Mouse (Mus musculus): ENCODE results near the gene Naa15. TPM values are rescaled to one million over a fixed set of nuclear protein-coding genes. Genes with fewer than 3 reads are reported as not detected.

Naa15 gene
- polyA plus RNA-seq, 1 experiment from 2014 or later, result 59.8 TPM

- Histone ChIP-seq H3K9ac (no peak overlapping the region), H3K27me3 (no peaks in the 10 kb centered on the region), H3K4me2 (no peak overlapping the region), H3K9me3 (replicated peaks) (no peaks in the 10 kb centered on the region), H3K36me3 (ENCODE audit: poor library complexity, severe bottlenecking) (0 out of 2 replicates have a peak, but pooled peaks cover 4% of the 10 kb centered on the region), H3K4me1 (peaks cover 25% of the 10 kb centered on the region), H3K27ac (no peak overlapping the region), H3K4me3 (no peak overlapping the region)
- no peak for ATAC-seq
Measured at GRCm38 (mm10) chr3:51481059-51481458, 66.1 kb downstream of the Naa15 start.

GRCm38 (mm10) chr3:51481881-51482280, 66.9 kb downstream of the Naa15 start:
- Histone ChIP-seq H3K27me3 (no peaks in the 10 kb centered on the region), H3K9ac (no peak overlapping the region), H3K36me3 (ENCODE audit: poor library complexity, severe bottlenecking) (no peaks in the 10 kb centered on the region), H3K27ac (no peak overlapping the region), H3K4me2 (no peak overlapping the region), H3K4me3 (no peak overlapping the region), H3K4me1 (peaks cover 30% of the 10 kb centered on the region), H3K9me3 (replicated peaks) (no peaks in the 10 kb centered on the region)
- no peak for ATAC-seq
- 43% methylated on average over 3 of the region's 3 CpGs for WGBS

GRCm38 (mm10) chr3:51482781-51483180, 67.8 kb downstream of the Naa15 start:
- Histone ChIP-seq H3K27me3 (no peaks in the 10 kb centered on the region), H3K4me3 (peak overlapping the region; percentile 76; the same call in 1 of the 2 replicates), H3K36me3 (ENCODE audit: poor library complexity, severe bottlenecking) (no peaks in the 10 kb centered on the region), H3K27ac (no peak overlapping the region), H3K4me2 (peak overlapping the region; percentile 83), H3K9me3 (replicated peaks) (no peaks in the 10 kb centered on the region), H3K4me1 (peaks cover 30% of the 10 kb centered on the region), H3K9ac (peak overlapping the region; percentile 89; the same call in 1 of the 2 replicates)
- no peak for ATAC-seq
- WGBS, result 80% methylated on average over 3 of the region's 3 CpGs

GRCm38 (mm10) chr3:51483741-51484359, 68.9 kb downstream of the Naa15 start, which contains the start of gene Rab33b:
Gene Rab33b (plus strand): TSS chr3:51483920.
- Histone ChIP-seq H3K9me3 (replicated peaks) (no peaks in the 10 kb centered on the region), H3K36me3 (ENCODE audit: poor library complexity, severe bottlenecking) (no peaks in the 10 kb centered on the region), H3K4me3 (peak within 1 kb of the TSS; percentile 76), H3K27me3 (no peaks in the 10 kb centered on the region), H3K4me1 (peaks cover 30% of the 10 kb centered on the region), H3K4me2 (peak within 1 kb of the TSS; percentile 83), H3K9ac (peak within 1 kb of the TSS; percentile 89), H3K27ac (peak within 1 kb of the TSS; percentile 93)
- under 1% methylated on average over 64 of the region's 70 CpGs for WGBS
- ATAC-seq, result peak; percentile 95

- H3K4me2 ChIP-seq, result peak overlapping the region; percentile 83
- no peaks in the 10 kb centered on the region for H3K9me3 ChIP-seq (replicated peaks)
- peak; percentile 37 for ATAC-seq
- under 1% methylated on average over 33 of the region's 33 CpGs for WGBS
- no peaks in the 10 kb centered on the region for H3K27me3 ChIP-seq
- H3K4me3 ChIP-seq, result peak overlapping the region; percentile 76
- no peaks in the 10 kb centered on the region for H3K36me3 ChIP-seq (ENCODE audit: poor library complexity, severe bottlenecking)
- peak overlapping the region; percentile 93 for H3K27ac ChIP-seq
- H3K4me1 ChIP-seq, result peaks cover 30% of the 10 kb centered on the region
- H3K9ac ChIP-seq, result peak overlapping the region; percentile 89
Measured at GRCm38 (mm10) chr3:51484370-51484769, 69.4 kb downstream of the Naa15 start.

GRCm38 (mm10) chr3:51485347-51485746, 70.4 kb downstream of the Naa15 start:
- Histone ChIP-seq H3K4me3 (peak overlapping the region; percentile 76), H3K9ac (peak overlapping the region; percentile 89; the same call in 1 of the 2 replicates), H3K27me3 (no peaks in the 10 kb centered on the region), H3K4me2 (peak overlapping the region; percentile 83), H3K4me1 (peaks cover 35% of the 10 kb centered on the region), H3K36me3 (ENCODE audit: poor library complexity, severe bottlenecking) (no peaks in the 10 kb centered on the region), H3K9me3 (replicated peaks) (no peaks in the 10 kb centered on the region), H3K27ac (no peak overlapping the region)
- no peak for ATAC-seq
- 81% methylated on average over 4 of the region's 4 CpGs for WGBS

GRCm38 (mm10) chr3:51486491-51487195, 71.7 kb downstream of the Naa15 start:
- WGBS, result 83% methylated on average over 4 of the region's 4 CpGs
- Histone ChIP-seq H3K9me3 (replicated peaks) (no peaks in the 10 kb centered on the region), H3K9ac (no peak overlapping the region), H3K36me3 (ENCODE audit: poor library complexity, severe bottlenecking) (no peaks in the 10 kb centered on the region), H3K4me1 (peaks cover 38% of the 10 kb centered on the region), H3K27ac (no peak overlapping the region), H3K4me3 (no peak overlapping the region), H3K27me3 (no peaks in the 10 kb centered on the region), H3K4me2 (no peak overlapping the region)
- ATAC-seq, result no peak

- 63% methylated on average over 7 of the region's 7 CpGs for WGBS
Measured at GRCm38 (mm10) chr3:51490088-51490753, 75.3 kb downstream of the Naa15 start.

GRCm38 (mm10) chr3:51493272-51493838, 78.4 kb downstream of the Naa15 start:
- peaks cover 8% of the 10 kb centered on the region for H3K4me1 ChIP-seq
- no peak overlapping the region for H3K27ac ChIP-seq
- no peak overlapping the region for H3K9ac ChIP-seq
- WGBS, result 94% methylated on average over 13 of the region's 13 CpGs
- no peak overlapping the region for H3K4me2 ChIP-seq
- no peak for ATAC-seq
- H3K9me3 ChIP-seq (replicated peaks), result no peaks in the 10 kb centered on the region
- H3K36me3 ChIP-seq (ENCODE audit: poor library complexity, severe bottlenecking), result peaks cover 19% of the 10 kb centered on the region
- H3K27me3 ChIP-seq, result no peaks in the 10 kb centered on the region
- no peak overlapping the region for H3K4me3 ChIP-seq

More at GRCm38 (mm10) chr3:51490088-51490753, 75.3 kb downstream of the Naa15 start:
- H3K9ac ChIP-seq, result no peak overlapping the region
- no peaks in the 10 kb centered on the region for H3K27me3 ChIP-seq
- no peaks in the 10 kb centered on the region for H3K9me3 ChIP-seq (replicated peaks)
- H3K36me3 ChIP-seq (ENCODE audit: poor library complexity, severe bottlenecking), result peaks cover 16% of the 10 kb centered on the region
- peaks cover 21% of the 10 kb centered on the region for H3K4me1 ChIP-seq
- no peak for ATAC-seq
- no peak overlapping the region for H3K4me3 ChIP-seq
- no peak overlapping the region for H3K27ac ChIP-seq
- H3K4me2 ChIP-seq, result no peak overlapping the region

- Histone ChIP-seq H3K4me3 (no peak overlapping the region), H3K9ac (no peak overlapping the region), H3K4me2 (no peak overlapping the region), H3K4me1 (peaks cover 8% of the 10 kb centered on the region), H3K27me3 (no peaks in the 10 kb centered on the region), H3K9me3 (replicated peaks) (no peaks in the 10 kb centered on the region), H3K27ac (no peak overlapping the region), H3K36me3 (ENCODE audit: poor library complexity, severe bottlenecking) (peaks cover 19% of the 10 kb centered on the region)
- ATAC-seq, result no peak
- WGBS, result 87% methylated on average over 2 of the region's 2 CpGs
Measured at GRCm38 (mm10) chr3:51494466-51494865, 79.5 kb downstream of the Naa15 start.

- Histone ChIP-seq H3K27ac (no peak overlapping the region), H3K4me3 (no peak overlapping the region), H3K27me3 (no peaks in the 10 kb centered on the region), H3K9ac (no peak overlapping the region), H3K9me3 (replicated peaks) (no peaks in the 10 kb centered on the region), H3K36me3 (ENCODE audit: poor library complexity, severe bottlenecking) (peaks cover 19% of the 10 kb centered on the region), H3K4me1 (no peaks in the 10 kb centered on the region), H3K4me2 (no peak overlapping the region)
- no peak for ATAC-seq
- WGBS, result 95% methylated on average over 9 of the region's 9 CpGs
Measured at GRCm38 (mm10) chr3:51495646-51496045, 80.7 kb downstream of the Naa15 start.

- H3K4me3 ChIP-seq, result no peak overlapping the region
- H3K9me3 ChIP-seq (replicated peaks), result no peaks in the 10 kb centered on the region
- no peaks in the 10 kb centered on the region for H3K27me3 ChIP-seq
- no peak overlapping the region for H3K4me2 ChIP-seq
- no peaks in the 10 kb centered on the region for H3K4me1 ChIP-seq
- no peak overlapping the region for H3K9ac ChIP-seq
- WGBS, result 97% methylated on average over 1 of the region's 1 CpGs
- no peak overlapping the region for H3K27ac ChIP-seq
- peaks cover 16% of the 10 kb centered on the region for H3K36me3 ChIP-seq (ENCODE audit: poor library complexity, severe bottlenecking)
- no peak for ATAC-seq
Measured at GRCm38 (mm10) chr3:51497978-51498377, 83.0 kb downstream of the Naa15 start.

All from forebrain, embryonic 13.5 days (tissue).